Mouse (Mus musculus) heart, postnatal 0 days (tissue): ENCODE measurements around the gene Ube2c.

Experiments used
- CTCF ChIP-seq: IDR thresholded peaks from 2 replicates; pipeline ENCODE4 v1.5.1; 2016; ENCODE audit warnings: antibody characterized with exemption, control low read depth, low read depth
- EP300 ChIP-seq: IDR thresholded peaks from 2 replicates; pipeline ENCODE4 v1.6.1; 2016; ENCODE audit warnings: antibody characterized with exemption, low read depth

DNA sequence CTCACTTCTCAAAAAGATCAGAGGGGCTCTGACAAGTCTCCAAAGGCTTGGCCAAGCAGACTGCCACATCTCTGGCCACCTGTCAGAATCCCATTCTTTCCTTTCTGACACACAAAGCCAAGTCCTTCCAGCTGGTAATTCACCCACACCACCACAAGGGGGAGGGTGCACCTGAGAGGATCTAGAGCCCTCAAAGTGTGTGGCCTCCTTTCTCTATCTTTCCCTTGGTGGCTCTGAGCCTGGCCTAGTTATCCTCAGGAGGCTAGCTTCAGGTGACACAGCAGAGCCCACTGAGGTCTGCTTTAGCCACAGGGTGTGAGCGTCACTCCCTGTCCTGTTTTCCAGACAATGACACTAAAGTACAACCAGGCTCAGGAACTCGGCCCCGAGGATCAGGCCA, 23.5 kb downstream of the Ube2c start:
- TF ChIP-seq EP300 (no peak), CTCF (peak; percentile 73)
